Mouse (Mus musculus) embryonic facial prominence, embryonic 11.5 days (tissue): ENCODE measurements around the gene Tbx5. TPM values are rescaled to one million over a fixed set of nuclear protein-coding genes. Genes with fewer than 3 reads are reported as not detected.

ENCODE experiments used
- ATAC-seq: fragments of 200-750 bp; cut with Nextera tagmentation; replicated peaks from 2 replicates; pipeline ENCODE4 v1.8.0; 2017; ENCODE audit warnings: low read depth; ENCODE audit not compliant: insufficient number of reproducible peaks, low FRiP score, low TSS enrichment
- DNase-seq: peaks from one replicate; pipeline ENCODE4 v3.0.0-alpha.2; 2015; ENCODE audit warnings: low spot score
- H3K27ac ChIP-seq: fragments of 300-500 bp; sonication (generic); replicated peaks from 2 replicates; pipeline ENCODE4 v1.5.1; 2014; ENCODE audit warnings: mild to moderate bottlenecking, low read depth, low read length, control low read depth
- H3K27me3 ChIP-seq: fragments of 300-500 bp; sonication (generic); 2 replicates; pipeline ENCODE4 v1.6.1; 2014; ENCODE audit warnings: mild to moderate bottlenecking, low read length, moderate library complexity, mixed read lengths; ENCODE audit not compliant: control insufficient read depth, insufficient read depth
- H3K36me3 ChIP-seq: fragments of 300-500 bp; sonication (generic); replicated peaks from 2 replicates; pipeline ENCODE4 v1.6.1; 2014; ENCODE audit warnings: low read depth, mild to moderate bottlenecking, low read length, moderate library complexity, mixed read lengths; ENCODE audit not compliant: control insufficient read depth, insufficient read depth
- H3K4me1 ChIP-seq: fragments of 300-500 bp; sonication (generic); 2 replicates; pipeline ENCODE4 v1.6.1; 2014; ENCODE audit warnings: low read length, mixed read lengths; ENCODE audit not compliant: control insufficient read depth, insufficient read depth
- H3K4me2 ChIP-seq: fragments of 300-500 bp; sonication (generic); 2 replicates; pipeline ENCODE4 v1.6.1; 2014; ENCODE audit warnings: low read depth, mild to moderate bottlenecking, control low read depth, low read length, moderate library complexity
- H3K4me3 ChIP-seq: fragments of 300-500 bp; sonication (generic); 2 replicates; pipeline ENCODE4 v1.5.1; 2014; ENCODE audit warnings: low read depth, low read length, control low read depth
- H3K9ac ChIP-seq: fragments of 300-500 bp; sonication (generic); replicated peaks from 2 replicates; pipeline ENCODE4 v1.6.1; 2014; ENCODE audit warnings: mild to moderate bottlenecking, control low read depth, low read length
- H3K9me3 ChIP-seq: fragments of 300-500 bp; sonication (generic); replicated peaks from 2 replicates; pipeline ENCODE4 v1.6.1; 2016; ENCODE audit warnings: mild to moderate bottlenecking, low read length, inconsistent platforms, mixed read lengths; ENCODE audit not compliant: control insufficient read depth
- WGBS: fragments of 180-500 bp; shearing (Covaris S2); extraction: QIAGEN DNeasy Blood & Tissue Kit; methylation state at CpG from one replicate; pipeline ENCODE4 v1.1.7; 2014; 5-methylcytosine and 5-hydroxymethylcytosine counted together
- polyA plus RNA-seq: library from polyadenylated mRNA; unstranded; fragments of >200 nt; fragmentation: Nextera tagmentation; extraction: Ambion mirVana; gene quantifications from 2 replicates; pipeline ENCODE4 v1.2.1, GENCODE M21; 2014

The Tbx5 gene
- polyA plus RNA-seq, 1 experiment from 2014 or later = 0.55 TPM

GRCm38 (mm10) chr5:119805636-119806035 lies 26.8 kb upstream of the Tbx5 start:
- ATAC-seq (no peak), DNase-seq (no peak)
- H3K36me3 ChIP-seq = no peaks in the 10 kb centered on the region
- H3K4me3 ChIP-seq = no peak overlapping the region
- no peaks in the 10 kb centered on the region for H3K9me3 ChIP-seq
- no peak overlapping the region for H3K27ac ChIP-seq
- H3K9ac ChIP-seq = no peak overlapping the region
- H3K4me1 ChIP-seq = no peaks in the 10 kb centered on the region
- no peak overlapping the region for H3K4me2 ChIP-seq
- under 1% methylated on average over 5 of the region's 5 CpGs for WGBS
- peaks cover 86% of the 10 kb centered on the region for H3K27me3 ChIP-seq

GRCm38 (mm10) chr5:119806467-119806866 lies 26.0 kb upstream of the Tbx5 start:
- no peak for ATAC-seq
- Histone ChIP-seq H3K27ac (no peak overlapping the region), H3K27me3 (peaks cover 78% of the 10 kb centered on the region), H3K4me1 (no peaks in the 10 kb centered on the region), H3K36me3 (no peaks in the 10 kb centered on the region), H3K9me3 (no peaks in the 10 kb centered on the region), H3K4me2 (no peak overlapping the region), H3K9ac (no peak overlapping the region), H3K4me3 (no peak overlapping the region)
- no peak for DNase-seq

GRCm38 (mm10) chr5:119807481-119808183 lies 24.8 kb upstream of the Tbx5 start:
- H3K4me3 ChIP-seq = no peak overlapping the region
- peaks cover 66% of the 10 kb centered on the region for H3K27me3 ChIP-seq
- no peak overlapping the region for H3K9ac ChIP-seq
- WGBS = 3% methylated on average over 20 of the region's 20 CpGs
- H3K36me3 ChIP-seq = no peaks in the 10 kb centered on the region
- ATAC-seq (no peak), DNase-seq (no peak)
- H3K4me1 ChIP-seq = no peaks in the 10 kb centered on the region
- no peak overlapping the region for H3K27ac ChIP-seq
- H3K9me3 ChIP-seq = no peaks in the 10 kb centered on the region
- H3K4me2 ChIP-seq = no peak overlapping the region

- DNase-seq = no peak
Observed at GRCm38 (mm10) chr5:119808713-119809112, 23.8 kb upstream of the Tbx5 start.

GRCm38 (mm10) chr5:119810994-119811690 lies 21.3 kb upstream of the Tbx5 start:
- H3K27ac ChIP-seq = no peak overlapping the region
- no peaks in the 10 kb centered on the region for H3K36me3 ChIP-seq
- no peak overlapping the region for H3K4me2 ChIP-seq
- peaks cover 41% of the 10 kb centered on the region for H3K27me3 ChIP-seq
- no peak overlapping the region for H3K4me3 ChIP-seq
- DNase-seq (no peak), ATAC-seq (no peak)
- 58% methylated on average over 12 of the region's 12 CpGs for WGBS
- H3K4me1 ChIP-seq = no peaks in the 10 kb centered on the region
- no peaks in the 10 kb centered on the region for H3K9me3 ChIP-seq
- H3K9ac ChIP-seq = no peak overlapping the region

More at GRCm38 (mm10) chr5:119808713-119809112, 23.8 kb upstream of the Tbx5 start:
- H3K4me1 ChIP-seq = no peaks in the 10 kb centered on the region
- no peaks in the 10 kb centered on the region for H3K36me3 ChIP-seq
- no peak overlapping the region for H3K9ac ChIP-seq
- peaks cover 56% of the 10 kb centered on the region for H3K27me3 ChIP-seq
- 34% methylated on average over 6 of the region's 6 CpGs for WGBS
- no peak overlapping the region for H3K4me3 ChIP-seq
- no peaks in the 10 kb centered on the region for H3K9me3 ChIP-seq
- no peak overlapping the region for H3K4me2 ChIP-seq
- no peak for ATAC-seq
- no peak overlapping the region for H3K27ac ChIP-seq

GRCm38 (mm10) chr5:119815247-119815646 lies 17.2 kb upstream of the Tbx5 start:
- no peak for DNase-seq
- Histone ChIP-seq H3K4me3 (no peak overlapping the region), H3K27ac (no peak overlapping the region), H3K9ac (no peak overlapping the region), H3K27me3 (peaks cover 4% of the 10 kb centered on the region), H3K9me3 (no peaks in the 10 kb centered on the region), H3K36me3 (no peaks in the 10 kb centered on the region), H3K4me2 (no peak overlapping the region), H3K4me1 (no peaks in the 10 kb centered on the region)
- ATAC-seq = no peak
- 59% methylated on average over 1 of the region's 1 CpGs for WGBS

- peaks cover 5% of the 10 kb centered on the region for H3K27me3 ChIP-seq
- H3K9me3 ChIP-seq = no peaks in the 10 kb centered on the region
- no peaks in the 10 kb centered on the region for H3K4me1 ChIP-seq
- ATAC-seq (no peak), DNase-seq (no peak)
- H3K4me3 ChIP-seq = no peak overlapping the region
- H3K9ac ChIP-seq = no peak overlapping the region
- WGBS = 86% methylated on average over 6 of the region's 6 CpGs
- H3K27ac ChIP-seq = no peak overlapping the region
- no peak overlapping the region for H3K4me2 ChIP-seq
- H3K36me3 ChIP-seq = no peaks in the 10 kb centered on the region
Observed at GRCm38 (mm10) chr5:119820452-119820851, 12.0 kb upstream of the Tbx5 start.

GRCm38 (mm10) chr5:119821506-119821905 lies 11.0 kb upstream of the Tbx5 start:
- H3K9ac ChIP-seq = no peak overlapping the region
- no peaks in the 10 kb centered on the region for H3K4me1 ChIP-seq
- peaks cover 5% of the 10 kb centered on the region for H3K27me3 ChIP-seq
- 50% methylated on average over 2 of the region's 2 CpGs for WGBS
- H3K9me3 ChIP-seq = no peaks in the 10 kb centered on the region
- no peak overlapping the region for H3K27ac ChIP-seq
- H3K4me3 ChIP-seq = no peak overlapping the region
- ATAC-seq = no peak
- H3K4me2 ChIP-seq = no peak overlapping the region
- no peaks in the 10 kb centered on the region for H3K36me3 ChIP-seq
- no peak for DNase-seq
